Mouse (Mus musculus): ENCODE results near the gene Tango6.

DNA sequence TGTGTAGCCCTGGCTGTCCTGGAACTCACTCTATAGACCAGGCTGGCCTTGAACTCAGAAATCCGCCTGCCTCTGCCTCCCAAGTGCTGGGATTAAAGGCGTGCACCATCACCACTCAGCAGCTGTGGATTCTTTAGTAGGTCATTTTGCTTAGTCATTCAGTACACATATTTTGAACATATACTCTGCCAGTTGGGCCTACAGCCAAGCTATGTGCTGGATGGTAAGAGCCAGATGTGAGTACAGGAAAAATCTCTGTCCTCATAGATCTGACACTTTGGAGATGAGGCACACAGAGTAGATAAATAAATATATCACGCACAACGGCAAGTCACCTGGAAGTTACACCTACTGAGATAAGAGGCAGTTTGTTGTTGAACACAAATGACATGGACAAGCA, 129.7 kb downstream of the Tango6 start:
- TF ChIP-seq E2F4 (IDR thresholded peaks at IDR 0.05; ENCODE audit: insufficient replicate concordance, low read depth, low read length) = no peak
- no peak for TF ChIP-seq CHD2 (IDR thresholded peaks at IDR 0.05; ENCODE audit: low read length)

All from CH12.LX (cell line).